Mouse (Mus musculus): ENCODE results near the gene Eps8.

DNA sequence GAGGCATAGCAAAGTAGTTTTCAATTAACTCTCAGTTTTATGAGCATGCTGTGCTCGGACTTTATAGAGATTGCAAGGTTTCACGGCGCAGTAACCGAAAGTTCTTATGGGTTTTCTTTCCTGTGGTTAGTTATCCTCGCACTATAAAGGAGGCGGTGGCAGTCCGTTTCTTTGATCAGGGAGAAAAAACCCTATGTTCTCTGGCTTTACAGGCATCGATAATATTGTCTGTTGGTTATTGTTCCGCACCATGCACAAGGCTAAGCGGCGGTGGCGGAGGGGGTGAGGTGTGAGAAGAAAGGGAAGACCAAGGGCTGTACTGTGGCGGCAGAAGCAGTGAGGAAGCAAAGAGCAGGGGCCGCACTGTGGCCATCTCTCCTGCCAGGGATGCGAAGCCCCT, 18.6 kb upstream of the Eps8 start:
- TF ChIP-seq TAL1 (IDR thresholded peaks at IDR 0.05; ENCODE audit: low read length) (no peak), GATA1 (IDR thresholded peaks at IDR 0.05; ENCODE audit: low read length) (no peak)
